Mouse (Mus musculus) hindbrain, embryonic 11.5 days (tissue): ENCODE results near the gene Nlrc5. TPM values are rescaled to one million over a fixed set of nuclear protein-coding genes. Genes with fewer than 3 reads are reported as not detected.

ENCODE experiments used
- ATAC-seq: fragments of 200-750 bp; cut with Nextera tagmentation; 2 replicates; pipeline ENCODE4 v1.8.0; 2017; ENCODE audit warnings: mild to moderate bottlenecking, moderate TSS enrichment, moderate library complexity; ENCODE audit not compliant: low FRiP score
- DNase-seq: peaks from one replicate; pipeline ENCODE4 v3.0.0-alpha.2; 2015; ENCODE audit warnings: low spot score
- H3K27ac ChIP-seq: fragments of 300-500 bp; sonication (generic); 2 replicates; pipeline ENCODE4 v1.5.1; 2014; ENCODE audit warnings: mild to moderate bottlenecking, low read depth, low read length
- H3K27me3 ChIP-seq: fragments of 300-500 bp; sonication (generic); 2 replicates; pipeline ENCODE4 v1.6.1; 2014; ENCODE audit warnings: mild to moderate bottlenecking, low read length, moderate library complexity, mixed read lengths; ENCODE audit not compliant: control insufficient read depth, insufficient read depth
- H3K36me3 ChIP-seq: fragments of 300-500 bp; sonication (generic); 2 replicates; pipeline ENCODE4 v1.6.1; 2014; ENCODE audit warnings: mild to moderate bottlenecking, low read length, moderate library complexity, mixed read lengths; ENCODE audit not compliant: control insufficient read depth, insufficient read depth
- H3K4me1 ChIP-seq: fragments of 300-500 bp; sonication (generic); replicated peaks from 2 replicates; pipeline ENCODE4 v1.6.1; 2014; ENCODE audit warnings: low read length, mixed read lengths; ENCODE audit not compliant: control insufficient read depth, insufficient read depth
- H3K4me2 ChIP-seq: fragments of 300-500 bp; sonication (generic); replicated peaks from 2 replicates; pipeline ENCODE4 v1.6.1; 2014; ENCODE audit warnings: mild to moderate bottlenecking, low read depth, low read length
- H3K4me3 ChIP-seq: fragments of 300-500 bp; sonication (generic); 2 replicates; pipeline ENCODE4 v1.5.1; 2014; ENCODE audit warnings: low read depth, low read length
- H3K9ac ChIP-seq: fragments of 300-500 bp; sonication (generic); 2 replicates; pipeline ENCODE4 v1.6.1; 2014; ENCODE audit warnings: low read depth, low read length
- H3K9me3 ChIP-seq: fragments of 300-500 bp; sonication (generic); 2 replicates; pipeline ENCODE4 v1.6.1; 2016; ENCODE audit warnings: low read length; ENCODE audit not compliant: control insufficient read depth
- WGBS: fragments of 180-500 bp; shearing (Covaris S2); extraction: QIAGEN DNeasy Blood & Tissue Kit; methylation state at CpG from one replicate; pipeline ENCODE4 v1.1.7; 2014; 5-methylcytosine and 5-hydroxymethylcytosine counted together
- polyA plus RNA-seq: library from polyadenylated mRNA; unstranded; fragments of >200 nt; fragmentation: Nextera tagmentation; extraction: Ambion mirVana; gene quantifications from 2 replicates; pipeline ENCODE4 v1.2.1, GENCODE M21; 2014

The Nlrc5 gene
- polyA plus RNA-seq, 1 experiment from 2014 or later = 0.23 TPM

GRCm38 (mm10) chr8:94432212-94432611 lies 1.9 kb upstream of the Nlrc5 start:
- Histone ChIP-seq H3K4me2 (no peak overlapping the region), H3K4me1 (no peaks in the 10 kb centered on the region; the same call in 1 of the 2 replicates), H3K36me3 (no peaks in the 10 kb centered on the region), H3K27ac (no peak overlapping the region), H3K4me3 (no peak overlapping the region), H3K9me3 (no peaks in the 10 kb centered on the region), H3K27me3 (peaks cover 7% of the 10 kb centered on the region), H3K9ac (no peak overlapping the region)
- 78% methylated on average over 3 of the region's 3 CpGs for WGBS
- ATAC-seq (no peak), DNase-seq (no peak)

- DNase-seq (no peak), ATAC-seq (no peak)
- no peaks in the 10 kb centered on the region for H3K36me3 ChIP-seq
- H3K27ac ChIP-seq = no peak overlapping the region
- no peak overlapping the region for H3K4me2 ChIP-seq
- no peak overlapping the region for H3K4me3 ChIP-seq
- 84% methylated on average over 3 of the region's 3 CpGs for WGBS
- no peaks in the 10 kb centered on the region for H3K9me3 ChIP-seq
- peaks cover 7% of the 10 kb centered on the region for H3K27me3 ChIP-seq
- no peak overlapping the region for H3K9ac ChIP-seq
- no peaks in the 10 kb centered on the region; the same call in 1 of the 2 replicates for H3K4me1 ChIP-seq
Observed at GRCm38 (mm10) chr8:94434958-94435357, 802 bp downstream of the Nlrc5 start.

DNA sequence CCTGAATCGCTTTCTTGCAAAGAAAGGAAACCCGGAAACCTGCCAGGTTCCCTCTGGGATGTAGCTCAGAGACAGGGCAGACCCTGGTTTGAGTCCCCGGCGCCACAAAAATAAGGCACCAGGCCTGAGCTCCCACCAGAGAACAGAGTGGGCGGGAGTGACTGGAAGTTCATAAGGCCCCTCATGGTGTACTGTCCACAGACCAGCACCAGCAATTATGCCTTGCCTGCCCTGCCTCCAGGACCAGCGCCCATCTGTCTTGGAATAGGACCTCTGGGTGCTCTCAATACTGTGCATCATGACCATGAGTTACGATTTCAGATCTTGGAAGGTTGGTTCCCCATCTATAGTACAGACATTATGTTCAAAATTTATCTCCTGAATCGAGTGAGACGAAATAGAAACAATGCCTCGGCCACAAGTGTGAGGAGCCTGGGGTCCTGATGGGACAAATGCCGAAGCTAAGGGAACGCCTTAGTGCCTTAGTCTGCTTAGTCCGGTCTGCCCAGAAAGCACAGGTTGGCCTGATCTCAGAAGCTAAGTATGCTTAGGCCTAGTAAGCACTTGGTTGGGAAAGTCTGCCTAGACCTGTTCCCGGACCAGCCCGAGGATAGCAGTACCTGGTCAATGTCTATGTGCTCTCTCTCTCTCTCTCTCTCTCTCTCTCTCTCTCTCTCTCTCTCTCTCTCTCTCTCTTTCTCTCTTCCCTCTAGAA lies 1.4 kb downstream of the Nlrc5 start:
- Histone ChIP-seq H3K27me3 (peaks cover 7% of the 10 kb centered on the region), H3K36me3 (no peaks in the 10 kb centered on the region), H3K27ac (no peak overlapping the region), H3K4me2 (no peak overlapping the region), H3K9ac (no peak overlapping the region), H3K9me3 (no peaks in the 10 kb centered on the region), H3K4me1 (no peaks in the 10 kb centered on the region; the same call in 1 of the 2 replicates), H3K4me3 (no peak overlapping the region)
- 90% methylated on average over 15 of the region's 15 CpGs for WGBS
- no peak for ATAC-seq
- DNase-seq = no peak

DNA sequence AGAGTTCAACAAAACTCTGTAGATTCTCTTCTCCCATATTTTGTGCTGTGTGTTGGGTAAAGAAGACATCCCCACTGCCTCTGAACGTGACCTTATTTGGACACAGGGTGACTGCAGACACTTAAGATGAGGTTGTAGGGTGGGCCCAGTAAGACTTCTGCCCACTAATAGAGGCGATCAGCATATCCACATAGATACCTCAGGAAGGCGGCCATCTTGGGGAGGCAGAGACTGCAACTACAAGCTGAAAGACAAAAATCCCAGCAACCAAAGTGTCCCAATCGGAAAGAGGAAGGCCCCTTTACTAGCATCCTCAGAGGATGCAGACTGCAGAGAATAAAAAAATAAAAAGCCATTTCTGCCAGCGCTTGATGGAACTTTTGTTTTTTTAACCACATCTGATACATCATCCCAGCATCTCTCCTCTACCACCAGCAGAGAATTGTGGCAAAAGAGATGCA lies 2.0 kb downstream of the Nlrc5 start:
- H3K36me3 ChIP-seq = no peaks in the 10 kb centered on the region
- no peak for DNase-seq
- no peak overlapping the region for H3K27ac ChIP-seq
- WGBS = 93% methylated on average over 5 of the region's 5 CpGs
- H3K4me3 ChIP-seq = no peak overlapping the region
- ATAC-seq = no peak
- H3K4me2 ChIP-seq = no peak overlapping the region
- H3K9ac ChIP-seq = no peak overlapping the region
- no peaks in the 10 kb centered on the region for H3K9me3 ChIP-seq
- no peaks in the 10 kb centered on the region; the same call in 1 of the 2 replicates for H3K4me1 ChIP-seq
- H3K27me3 ChIP-seq = peaks cover 7% of the 10 kb centered on the region

- no peak for DNase-seq
- Histone ChIP-seq H3K4me2 (no peak overlapping the region), H3K27me3 (peaks cover 7% of the 10 kb centered on the region), H3K36me3 (no peaks in the 10 kb centered on the region), H3K9me3 (no peaks in the 10 kb centered on the region), H3K4me3 (no peak overlapping the region), H3K27ac (no peak overlapping the region), H3K9ac (no peak overlapping the region), H3K4me1 (no peaks in the 10 kb centered on the region; the same call in 1 of the 2 replicates)
- WGBS = 87% methylated on average over 3 of the region's 3 CpGs
- ATAC-seq = no peak
Observed at GRCm38 (mm10) chr8:94436900-94437299, 2.7 kb downstream of the Nlrc5 start.

DNA sequence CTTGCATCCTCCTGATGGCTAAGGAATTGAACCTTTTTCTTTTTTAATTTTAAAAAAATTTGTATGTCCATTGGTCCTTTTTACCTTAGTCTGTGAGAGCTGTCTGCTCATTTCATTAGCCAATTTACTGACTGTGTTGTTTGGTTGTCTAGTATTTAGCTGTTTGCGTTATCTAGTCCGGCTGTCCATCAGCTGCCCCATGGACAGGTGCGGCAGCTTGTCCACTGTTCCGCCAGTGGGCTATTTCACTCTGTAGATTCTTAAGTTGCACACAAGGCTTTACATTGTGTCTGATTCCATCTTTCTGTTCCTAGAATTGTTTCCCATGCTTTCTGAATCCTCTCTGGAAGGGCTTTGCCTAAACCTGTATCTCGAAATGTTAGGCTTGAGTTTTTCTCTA lies 4.5 kb downstream of the Nlrc5 start:
- Histone ChIP-seq H3K27ac (no peak overlapping the region), H3K27me3 (peaks cover 5% of the 10 kb centered on the region), H3K4me3 (no peak overlapping the region), H3K9me3 (no peaks in the 10 kb centered on the region), H3K4me1 (no peaks in the 10 kb centered on the region; the same call in 1 of the 2 replicates), H3K36me3 (no peaks in the 10 kb centered on the region), H3K4me2 (no peak overlapping the region), H3K9ac (no peak overlapping the region)
- no peak for DNase-seq
- no peak for ATAC-seq
- 93% methylated on average over 5 of the region's 5 CpGs for WGBS

DNA sequence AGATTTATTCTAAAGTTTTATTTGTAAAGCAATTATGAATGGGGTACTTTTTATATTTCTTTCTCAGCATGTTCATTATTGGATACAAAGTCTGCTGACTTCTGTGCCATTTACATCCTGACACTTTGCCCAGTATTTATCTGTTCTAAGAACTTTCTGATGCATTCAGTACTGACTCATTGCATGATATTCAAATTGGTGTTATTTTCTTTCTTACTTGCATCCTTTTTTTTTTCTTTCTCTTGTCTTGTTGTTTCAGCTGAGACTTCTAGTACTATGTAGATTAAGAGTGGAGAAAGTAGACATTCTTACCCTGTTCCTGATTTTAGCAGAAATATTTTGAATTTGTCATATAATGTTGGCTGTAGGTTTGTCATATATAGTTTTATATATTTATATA lies 5.5 kb downstream of the Nlrc5 start:
- H3K9me3 ChIP-seq = no peaks in the 10 kb centered on the region
- no peak overlapping the region for H3K27ac ChIP-seq
- H3K4me1 ChIP-seq = no peaks in the 10 kb centered on the region
- H3K36me3 ChIP-seq = no peaks in the 10 kb centered on the region
- no peak overlapping the region for H3K4me3 ChIP-seq
- H3K9ac ChIP-seq = no peak overlapping the region
- no peak overlapping the region for H3K4me2 ChIP-seq
- no peak for DNase-seq
- ATAC-seq = no peak
- no peaks in the 10 kb centered on the region for H3K27me3 ChIP-seq

DNA sequence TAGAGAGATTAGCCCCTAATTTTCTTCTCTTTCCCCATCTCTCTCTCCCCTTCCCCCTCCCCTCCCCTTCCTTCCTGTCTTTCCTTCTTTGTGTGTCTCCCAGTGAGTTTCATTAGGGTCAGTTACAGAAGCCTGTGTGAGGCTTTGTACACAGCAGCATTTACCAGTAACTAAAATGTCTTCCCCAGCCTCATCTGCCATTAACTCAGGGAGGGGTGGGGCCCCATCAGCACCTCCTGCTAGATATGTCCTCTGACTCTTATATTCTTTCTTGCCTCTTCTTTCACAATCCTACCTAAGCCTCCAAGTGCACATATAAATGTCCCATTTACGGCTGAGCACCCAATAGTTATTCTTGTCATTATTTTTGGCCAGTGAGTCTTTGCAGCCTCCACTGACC lies 6.2 kb downstream of the Nlrc5 start:
- Histone ChIP-seq H3K36me3 (no peaks in the 10 kb centered on the region), H3K4me1 (no peaks in the 10 kb centered on the region), H3K9me3 (no peaks in the 10 kb centered on the region), H3K4me2 (no peak overlapping the region), H3K9ac (no peak overlapping the region), H3K27me3 (no peaks in the 10 kb centered on the region), H3K27ac (no peak overlapping the region), H3K4me3 (no peak overlapping the region)
- ATAC-seq (no peak), DNase-seq (no peak)
- 94% methylated on average over 1 of the region's 1 CpGs for WGBS

- H3K27ac ChIP-seq = no peak overlapping the region
- no peak for DNase-seq
- no peak overlapping the region for H3K4me2 ChIP-seq
- ATAC-seq = no peak
- WGBS = 83% methylated on average over 1 of the region's 1 CpGs
- H3K36me3 ChIP-seq = no peaks in the 10 kb centered on the region
- H3K9ac ChIP-seq = no peak overlapping the region
- H3K4me3 ChIP-seq = no peak overlapping the region
- H3K4me1 ChIP-seq = no peaks in the 10 kb centered on the region
- H3K9me3 ChIP-seq = no peaks in the 10 kb centered on the region
- H3K27me3 ChIP-seq = no peaks in the 10 kb centered on the region
Observed at GRCm38 (mm10) chr8:94441686-94442085, 7.5 kb downstream of the Nlrc5 start.
